Mouse (Mus musculus) spleen, adult 2 months (tissue): ENCODE data around the gene Bivm. TPM values are rescaled to one million over a fixed set of nuclear protein-coding genes. Genes with fewer than 3 reads are reported as not detected.

Source experiments
- DNase-seq, 2 experiments: peaks; one replicate each; pipeline versions ENCODE4 v3.0.0 to v3.0.0-alpha.2; 2012 to 2021; ENCODE audit warnings: low spot score in 2 of 2, low read depth in 1 of 2
- H3K27ac ChIP-seq: fragments of 200-500 bp; 2 replicates; pipeline ENCODE4 v1.5.1; 2012; ENCODE audit warnings: low read length, inconsistent platforms; ENCODE audit not compliant: insufficient read depth
- H3K27me3 ChIP-seq: fragments of 200-500 bp; 2 replicates; pipeline ENCODE4 v1.6.1; 2012; ENCODE audit warnings: mild to moderate bottlenecking, moderate library complexity, low read length, inconsistent platforms; ENCODE audit not compliant: control insufficient read depth, insufficient read depth
- H3K36me3 ChIP-seq: fragments of 200-500 bp; 2 replicates; pipeline ENCODE4 v1.6.1; 2012; ENCODE audit warnings: mild to moderate bottlenecking, low read length, inconsistent platforms; ENCODE audit not compliant: control insufficient read depth, insufficient read depth
- H3K4me1 ChIP-seq: fragments of 200-500 bp; 2 replicates; pipeline ENCODE4 v1.6.1; 2011; ENCODE audit warnings: inconsistent platforms; ENCODE audit not compliant: control insufficient read depth, insufficient read depth, insufficient read length
- H3K4me3 ChIP-seq: fragments of 200-500 bp; 2 replicates; pipeline ENCODE4 v1.5.1; 2011; ENCODE audit warnings: mild to moderate bottlenecking, inconsistent platforms; ENCODE audit not compliant: insufficient read depth, insufficient read length; ENCODE audit errors: extremely low read depth
- CTCF ChIP-seq: fragments of 200-500 bp; IDR thresholded peaks from 2 replicates; pipeline ENCODE4 v1.5.1; 2011; ENCODE audit warnings: mild to moderate bottlenecking, inconsistent platforms; ENCODE audit not compliant: insufficient read depth, insufficient read length, insufficient replicate concordance; ENCODE audit errors: extremely low read depth
- POLR2A ChIP-seq: fragments of 200-500 bp; IDR thresholded peaks from 2 replicates; pipeline ENCODE4 v1.6.1; 2011; ENCODE audit warnings: low read depth, low read length, inconsistent platforms
- WGBS: fragments of 180-500 bp; shearing (Covaris S2); methylation state at CpG from one replicate; pipeline ENCODE4 v1.1.7; 2018; 5-methylcytosine and 5-hydroxymethylcytosine counted together
- polyA plus RNA-seq: library from polyadenylated mRNA; depleted of rRNA; stranded (reverse); fragments of >200 nt; gene quantifications from 2 replicates; pipeline ENCODE4 v1.2.3, GENCODE M21; 2012; rRNA removed

Bivm gene
- 0.85 and 1.5 TPM in 2 replicates for polyA plus RNA-seq

- WGBS = under 1% methylated on average over 39 of the region's 39 CpGs
- no peak for TF ChIP-seq CTCF
- TF ChIP-seq POLR2A = peak; percentile 9; the same call in 1 of the 2 replicates
- Histone ChIP-seq H3K27me3 (no peaks in the 10 kb centered on the region), H3K36me3 (0 out of 2 replicates have a peak, but pooled peaks cover 2% of the 10 kb centered on the region), H3K4me3 (peak within 1 kb of the TSS; percentile 67), H3K4me1 (no peaks in the 10 kb centered on the region; the same call in 1 of the 2 replicates), H3K27ac (peak within 1 kb of the TSS; percentile 42)
- peak; percentile 47 to 54 for DNase-seq
Measured at GRCm38 (mm10) chr1:44118239-44119054, at the start of gene Bivm, which contains the start of gene Kdelc1. Bivm (plus strand) TSS chr1:44118957. Kdelc1 (minus strand) TSS chr1:44118808.

- no peaks in the 10 kb centered on the region for H3K36me3 ChIP-seq
- peak; percentile 40 to 49 for DNase-seq
- H3K4me3 ChIP-seq = peak overlapping the region; percentile 89
- H3K27me3 ChIP-seq = no peaks in the 10 kb centered on the region
- H3K27ac ChIP-seq = peak overlapping the region; percentile 90
- TF ChIP-seq POLR2A (peak; percentile 53), CTCF (no peak)
- WGBS = under 1% methylated on average over 55 of the region's 55 CpGs
- peaks cover 2% of the 10 kb centered on the region; the same call in 1 of the 2 replicates for H3K4me1 ChIP-seq
Measured at GRCm38 (mm10) chr1:44101448-44102225, 17.1 kb upstream of the Bivm start.

GRCm38 (mm10) chr1:44102259-44102717, 16.5 kb upstream of the Bivm start, which contains the start of gene Tex30:
Tex30 (minus strand) TSS chr1:44102441.
- TF ChIP-seq CTCF = no peak
- peak; percentile 85 for TF ChIP-seq POLR2A
- H3K4me1 ChIP-seq = peaks cover 2% of the 10 kb centered on the region; the same call in 1 of the 2 replicates
- peak within 1 kb of the TSS; percentile 89 for H3K4me3 ChIP-seq
- no peaks in the 10 kb centered on the region for H3K27me3 ChIP-seq
- H3K27ac ChIP-seq = peak within 1 kb of the TSS; percentile 90
- H3K36me3 ChIP-seq = no peaks in the 10 kb centered on the region
- WGBS = under 1% methylated on average over 55 of the region's 55 CpGs
- DNase-seq = peak; percentile 79 to 91

GRCm38 (mm10) chr1:44102939-44103338, 15.8 kb upstream of the Bivm start:
- Histone ChIP-seq H3K27ac (no peak overlapping the region), H3K36me3 (no peaks in the 10 kb centered on the region), H3K4me1 (peaks cover 2% of the 10 kb centered on the region; the same call in 1 of the 2 replicates), H3K27me3 (no peaks in the 10 kb centered on the region), H3K4me3 (no peak overlapping the region)
- TF ChIP-seq CTCF = no peak
- TF ChIP-seq POLR2A = no peak
- WGBS = 32% methylated on average over 5 of the region's 5 CpGs
- no peak for DNase-seq

- Histone ChIP-seq H3K27me3 (no peaks in the 10 kb centered on the region), H3K36me3 (0 out of 2 replicates have a peak, but pooled peaks cover 2% of the 10 kb centered on the region), H3K27ac (no peak overlapping the region), H3K4me1 (no peaks in the 10 kb centered on the region; the same call in 1 of the 2 replicates), H3K4me3 (no peak overlapping the region; the same call in 1 of the 2 replicates)
- TF ChIP-seq POLR2A (no peak), CTCF (no peak)
- no peak for DNase-seq
Measured at GRCm38 (mm10) chr1:44117571-44117970, 1.2 kb upstream of the Bivm start.

- under 1% methylated on average over 42 of the region's 43 CpGs for WGBS
- no peak for TF ChIP-seq POLR2A
- peak; percentile 23; the same call in 1 of the 2 replicates for TF ChIP-seq CTCF
- Histone ChIP-seq H3K27ac (peak overlapping the region; percentile 42), H3K4me3 (peak overlapping the region; percentile 67), H3K27me3 (no peaks in the 10 kb centered on the region), H3K4me1 (no peaks in the 10 kb centered on the region; the same call in 1 of the 2 replicates), H3K36me3 (no peaks in the 10 kb centered on the region)
- DNase-seq = peak; percentile 11 to 58
Measured at GRCm38 (mm10) chr1:44119201-44120073, 680 bp downstream of the Bivm start.
